Mouse (Mus musculus) neural tube, embryonic 13.5 days (tissue): ENCODE data around the gene Pgap1. TPM values are rescaled to one million over a fixed set of nuclear protein-coding genes. Genes with fewer than 3 reads are reported as not detected.

Source experiments
- ATAC-seq: fragments of 200-750 bp; cut with Nextera tagmentation; 2 replicates; pipeline ENCODE4 v1.8.0; 2017; ENCODE audit warnings: low read depth, mild to moderate bottlenecking, moderate TSS enrichment, moderate library complexity
- H3K27ac ChIP-seq: fragments of 300-500 bp; sonication (generic); replicated peaks from 2 replicates; pipeline ENCODE4 v1.5.1; 2015; ENCODE audit warnings: moderate library complexity, mild to moderate bottlenecking, inconsistent platforms
- H3K27me3 ChIP-seq: fragments of 300-500 bp; sonication (generic); 2 replicates; pipeline ENCODE4 v1.6.1; 2015; ENCODE audit warnings: mild to moderate bottlenecking, inconsistent platforms
- H3K36me3 ChIP-seq: fragments of 300-500 bp; sonication (generic); 2 replicates; pipeline ENCODE4 v1.6.1; 2015; ENCODE audit warnings: mild to moderate bottlenecking, inconsistent platforms
- H3K4me1 ChIP-seq: fragments of 300-500 bp; sonication (generic); replicated peaks from 2 replicates; pipeline ENCODE4 v1.6.1; 2015; ENCODE audit warnings: inconsistent platforms
- H3K4me2 ChIP-seq: fragments of 300-500 bp; sonication (generic); 2 replicates; pipeline ENCODE4 v1.6.1; 2015; ENCODE audit warnings: inconsistent platforms, mild to moderate bottlenecking, moderate library complexity
- H3K4me3 ChIP-seq: fragments of 300-500 bp; sonication (generic); 2 replicates; pipeline ENCODE4 v1.5.1; 2015; ENCODE audit warnings: mild to moderate bottlenecking, inconsistent platforms
- H3K9ac ChIP-seq: fragments of 300-500 bp; sonication (generic); 2 replicates; pipeline ENCODE4 v1.6.1; 2015; ENCODE audit warnings: moderate library complexity, mild to moderate bottlenecking, inconsistent platforms
- H3K9me3 ChIP-seq: fragments of 300-500 bp; sonication (generic); 2 replicates; pipeline ENCODE4 v1.6.1; 2016; ENCODE audit warnings: inconsistent platforms
- whole genome bisulfite sequencing: fragments of 180-500 bp; shearing (Covaris S2); methylation state at CpG from one replicate; pipeline ENCODE4 v1.1.7; 2015; 5-methylcytosine and 5-hydroxymethylcytosine counted together
- polyA plus RNA-seq: library from polyadenylated mRNA; unstranded; fragments of >200 nt; fragmentation: Nextera tagmentation; extraction: Ambion mirVana; gene quantifications from 2 replicates; pipeline ENCODE4 v1.2.1, GENCODE M21; 2015

Gene Pgap1
- polyA plus RNA-seq, 1 experiment from 2014 or later, result 18.6 TPM

- ATAC-seq, result no peak
- whole genome bisulfite sequencing, result 73% methylated on average over 2 of the region's 2 CpGs
- H3K27ac ChIP-seq, result no peak overlapping the region
Measured at GRCm38 (mm10) chr1:54569102-54569501, 11.6 kb upstream of the Pgap1 start.

GRCm38 (mm10) chr1:54563923-54564322 is 6.4 kb upstream of the Pgap1 start:
- H3K4me2 ChIP-seq, result no peak overlapping the region
- no peaks in the 10 kb centered on the region for H3K27me3 ChIP-seq
- no peak overlapping the region for H3K4me3 ChIP-seq
- H3K9ac ChIP-seq, result no peak overlapping the region
- ATAC-seq, result no peak
- no peaks in the 10 kb centered on the region for H3K36me3 ChIP-seq
- no peaks in the 10 kb centered on the region for H3K9me3 ChIP-seq
- 90% methylated on average over 6 of the region's 6 CpGs for WGBS
- no peaks in the 10 kb centered on the region for H3K4me1 ChIP-seq
- no peak overlapping the region for H3K27ac ChIP-seq

More at GRCm38 (mm10) chr1:54569102-54569501, 11.6 kb upstream of the Pgap1 start:
- Histone ChIP-seq H3K4me3 (no peak overlapping the region), H3K4me1 (no peaks in the 10 kb centered on the region), H3K36me3 (no peaks in the 10 kb centered on the region), H3K27me3 (no peaks in the 10 kb centered on the region), H3K9ac (no peak overlapping the region), H3K9me3 (no peaks in the 10 kb centered on the region), H3K4me2 (no peak overlapping the region)

- no peaks in the 10 kb centered on the region for H3K36me3 ChIP-seq
- under 1% methylated on average over 18 of the region's 18 CpGs for WGBS
- ATAC-seq, result 0 out of 2 replicates have a peak, but pooled peaks have one; percentile 4
Measured at GRCm38 (mm10) chr1:54556586-54557221, 780 bp downstream of the Pgap1 start.

GRCm38 (mm10) chr1:54555364-54556140 is 1.9 kb downstream of the Pgap1 start:
- ATAC-seq, result no peak
- H3K9me3 ChIP-seq, result no peaks in the 10 kb centered on the region
- no peak overlapping the region for H3K9ac ChIP-seq
- peaks cover 18% of the 10 kb centered on the region for H3K4me1 ChIP-seq
- peak overlapping the region; percentile 78 for H3K4me2 ChIP-seq
- 46% methylated on average over 4 of the region's 4 CpGs for WGBS
- H3K27ac ChIP-seq, result no peak overlapping the region
- no peaks in the 10 kb centered on the region for H3K27me3 ChIP-seq
- no peaks in the 10 kb centered on the region for H3K36me3 ChIP-seq
- peak overlapping the region; percentile 87 for H3K4me3 ChIP-seq

More at GRCm38 (mm10) chr1:54556586-54557221, 780 bp downstream of the Pgap1 start:
- H3K4me2 ChIP-seq, result peak overlapping the region; percentile 78
- H3K27me3 ChIP-seq, result no peaks in the 10 kb centered on the region
- H3K4me3 ChIP-seq, result peak overlapping the region; percentile 87
- no peaks in the 10 kb centered on the region for H3K9me3 ChIP-seq
- H3K9ac ChIP-seq, result peak overlapping the region; percentile 85
- H3K27ac ChIP-seq, result peak overlapping the region; percentile 90
- H3K4me1 ChIP-seq, result peaks cover 18% of the 10 kb centered on the region

GRCm38 (mm10) chr1:54552621-54553020 is 4.9 kb downstream of the Pgap1 start:
- ATAC-seq, result no peak
- 96% methylated on average over 2 of the region's 2 CpGs for WGBS

GRCm38 (mm10) chr1:54545200-54545599 is 12.3 kb downstream of the Pgap1 start:
- Histone ChIP-seq H3K27ac (no peak overlapping the region), H3K27me3 (no peaks in the 10 kb centered on the region), H3K9me3 (no peaks in the 10 kb centered on the region), H3K4me2 (no peak overlapping the region), H3K36me3 (peaks cover 63% of the 10 kb centered on the region), H3K9ac (no peak overlapping the region), H3K4me3 (no peak overlapping the region), H3K4me1 (no peaks in the 10 kb centered on the region)
- ATAC-seq, result no peak
- 90% methylated on average over 9 of the region's 9 CpGs for WGBS

More at GRCm38 (mm10) chr1:54552621-54553020, 4.9 kb downstream of the Pgap1 start:
- Histone ChIP-seq H3K9me3 (no peaks in the 10 kb centered on the region), H3K4me1 (peaks cover 18% of the 10 kb centered on the region), H3K27me3 (no peaks in the 10 kb centered on the region), H3K4me2 (no peak overlapping the region), H3K27ac (no peak overlapping the region), H3K36me3 (peaks cover 19% of the 10 kb centered on the region), H3K4me3 (no peak overlapping the region), H3K9ac (no peak overlapping the region)

- peaks cover 61% of the 10 kb centered on the region for H3K36me3 ChIP-seq
Measured at GRCm38 (mm10) chr1:54542920-54543319, 14.6 kb downstream of the Pgap1 start.

GRCm38 (mm10) chr1:54531170-54531569 is 26.3 kb downstream of the Pgap1 start:
- no peak overlapping the region for H3K4me3 ChIP-seq
- no peak overlapping the region for H3K4me2 ChIP-seq
- no peaks in the 10 kb centered on the region for H3K27me3 ChIP-seq
- peaks cover 48% of the 10 kb centered on the region for H3K36me3 ChIP-seq
- ATAC-seq, result no peak
- H3K9ac ChIP-seq, result no peak overlapping the region
- no peaks in the 10 kb centered on the region for H3K9me3 ChIP-seq
- WGBS, result 53% methylated on average over 6 of the region's 6 CpGs
- no peaks in the 10 kb centered on the region for H3K4me1 ChIP-seq
- H3K27ac ChIP-seq, result no peak overlapping the region

More at GRCm38 (mm10) chr1:54542920-54543319, 14.6 kb downstream of the Pgap1 start:
- 90% methylated on average over 2 of the region's 2 CpGs for WGBS
- H3K9ac ChIP-seq, result no peak overlapping the region
- H3K4me2 ChIP-seq, result no peak overlapping the region
- H3K27ac ChIP-seq, result no peak overlapping the region
- no peaks in the 10 kb centered on the region for H3K4me1 ChIP-seq
- no peak overlapping the region for H3K4me3 ChIP-seq
- H3K27me3 ChIP-seq, result no peaks in the 10 kb centered on the region
- ATAC-seq, result no peak
- H3K9me3 ChIP-seq, result no peaks in the 10 kb centered on the region

- Histone ChIP-seq H3K36me3 (peaks cover 49% of the 10 kb centered on the region), H3K27me3 (no peaks in the 10 kb centered on the region), H3K9me3 (no peaks in the 10 kb centered on the region), H3K4me3 (no peak overlapping the region), H3K4me2 (no peak overlapping the region), H3K27ac (no peak overlapping the region), H3K9ac (no peak overlapping the region), H3K4me1 (no peaks in the 10 kb centered on the region)
- 87% methylated on average over 2 of the region's 2 CpGs for WGBS
- ATAC-seq, result no peak
Measured at GRCm38 (mm10) chr1:54523717-54524116, 33.8 kb downstream of the Pgap1 start.

- ATAC-seq, result no peak
- Histone ChIP-seq H3K4me3 (no peak overlapping the region), H3K9ac (no peak overlapping the region), H3K36me3 (peaks cover 39% of the 10 kb centered on the region), H3K9me3 (no peaks in the 10 kb centered on the region), H3K27ac (no peak overlapping the region), H3K4me1 (no peaks in the 10 kb centered on the region), H3K27me3 (no peaks in the 10 kb centered on the region), H3K4me2 (no peak overlapping the region)
- 92% methylated on average over 5 of the region's 5 CpGs for WGBS
Measured at GRCm38 (mm10) chr1:54520062-54520577, 37.4 kb downstream of the Pgap1 start.

GRCm38 (mm10) chr1:54513836-54514235 is 43.6 kb downstream of the Pgap1 start:
- no peaks in the 10 kb centered on the region for H3K4me1 ChIP-seq
- H3K9ac ChIP-seq, result no peak overlapping the region
- H3K4me2 ChIP-seq, result no peak overlapping the region
- WGBS, result 83% methylated on average over 1 of the region's 1 CpGs
- no peak overlapping the region for H3K27ac ChIP-seq
- no peak overlapping the region for H3K4me3 ChIP-seq
- peaks cover 31% of the 10 kb centered on the region for H3K36me3 ChIP-seq
- no peaks in the 10 kb centered on the region for H3K9me3 ChIP-seq
- H3K27me3 ChIP-seq, result no peaks in the 10 kb centered on the region
- ATAC-seq, result no peak

GRCm38 (mm10) chr1:54498496-54498895 is 59.0 kb downstream of the Pgap1 start:
- 90% methylated on average over 2 of the region's 2 CpGs for WGBS
- Histone ChIP-seq H3K4me1 (no peaks in the 10 kb centered on the region), H3K4me3 (no peak overlapping the region), H3K27me3 (no peaks in the 10 kb centered on the region), H3K9ac (no peak overlapping the region), H3K36me3 (peaks cover 36% of the 10 kb centered on the region), H3K4me2 (no peak overlapping the region), H3K9me3 (no peaks in the 10 kb centered on the region), H3K27ac (no peak overlapping the region)
- no peak for ATAC-seq
